Mouse (Mus musculus) left cerebral cortex, adult 8-10 months (tissue): ENCODE data around the gene Ebf1. TPM values are rescaled to one million over a fixed set of nuclear protein-coding genes. Genes with fewer than 3 reads are reported as not detected.

Experiments
- DNase-seq, 2 experiments: peaks; one replicate each; pipeline ENCODE4 v3.0.0; 2022; ENCODE audit warnings: low spot score in 2 of 2
- total RNA-seq, 4 experiments: library from RNA; stranded (reverse); gene quantifications; 2 replicates each; pipeline ENCODE4 v1.2.4; 2022

Ebf1 gene
- total RNA-seq, 4 experiments from 2014 or later, result 4.4 to 5.8 (median 4.9) TPM

GRCm38 (mm10) chr11:44661875-44662274, 44.8 kb downstream of the Ebf1 start:
- no peak for DNase-seq

- no peak for DNase-seq
These were observed 46.6 kb downstream of the Ebf1 start for GRCm38 (mm10) chr11:44663609-44664141.

GRCm38 (mm10) chr11:44665156-44665682, 48.1 kb downstream of the Ebf1 start:
- DNase-seq, result no peak

GRCm38 (mm10) chr11:44665741-44666531, 48.8 kb downstream of the Ebf1 start:
- DNase-seq, result no peak

- DNase-seq, result no peak
These were observed 49.6 kb downstream of the Ebf1 start for GRCm38 (mm10) chr11:44666741-44667140.

GRCm38 (mm10) chr11:44681306-44681705, 64.2 kb downstream of the Ebf1 start:
- DNase-seq, result no peak

- no peak for DNase-seq
These were observed 64.9 kb downstream of the Ebf1 start for GRCm38 (mm10) chr11:44681995-44682394.

GRCm38 (mm10) chr11:44682703-44683539, 65.8 kb downstream of the Ebf1 start:
- no peak for DNase-seq

GRCm38 (mm10) chr11:44684486-44685076, 67.5 kb downstream of the Ebf1 start:
- no peak for DNase-seq

GRCm38 (mm10) chr11:44685129-44685528, 68.0 kb downstream of the Ebf1 start:
- no peak for DNase-seq

GRCm38 (mm10) chr11:44685911-44686361, 68.8 kb downstream of the Ebf1 start:
- DNase-seq, result no peak

GRCm38 (mm10) chr11:44686378-44686777, 69.3 kb downstream of the Ebf1 start:
- no peak for DNase-seq

- DNase-seq, result no peak
These were observed 71.4 kb downstream of the Ebf1 start for GRCm38 (mm10) chr11:44688542-44688941.

GRCm38 (mm10) chr11:44689571-44690264, 72.6 kb downstream of the Ebf1 start:
- no peak for DNase-seq

GRCm38 (mm10) chr11:44690265-44690572, 73.1 kb downstream of the Ebf1 start:
- no peak for DNase-seq

- no peak for DNase-seq
These were observed 78.3 kb downstream of the Ebf1 start for GRCm38 (mm10) chr11:44695416-44695815.

- no peak for DNase-seq
These were observed 79.6 kb downstream of the Ebf1 start for GRCm38 (mm10) chr11:44696539-44697201.

- no peak for DNase-seq
These were observed 83.1 kb downstream of the Ebf1 start for GRCm38 (mm10) chr11:44700181-44700580.

- no peak for DNase-seq
These were observed 84.2 kb downstream of the Ebf1 start for GRCm38 (mm10) chr11:44701221-44701810.

- DNase-seq, result no peak
These were observed 84.7 kb downstream of the Ebf1 start for GRCm38 (mm10) chr11:44701864-44702263.
